Mouse (Mus musculus): ENCODE measurements at regions not wholly inside any gene's neighbourhood (a gene's known extent, or its start where the extent isn't known, plus 50 kb on each side); places are given as distances from the start of the nearest gene placed in this dataset.

- peak; percentile 93 for ATAC-seq (ENCODE audit: low TSS enrichment)
These were observed 66.7 kb downstream of the Rwdd3 start for GRCm38 (mm10) chr3:121104571-121105407.

DNA sequence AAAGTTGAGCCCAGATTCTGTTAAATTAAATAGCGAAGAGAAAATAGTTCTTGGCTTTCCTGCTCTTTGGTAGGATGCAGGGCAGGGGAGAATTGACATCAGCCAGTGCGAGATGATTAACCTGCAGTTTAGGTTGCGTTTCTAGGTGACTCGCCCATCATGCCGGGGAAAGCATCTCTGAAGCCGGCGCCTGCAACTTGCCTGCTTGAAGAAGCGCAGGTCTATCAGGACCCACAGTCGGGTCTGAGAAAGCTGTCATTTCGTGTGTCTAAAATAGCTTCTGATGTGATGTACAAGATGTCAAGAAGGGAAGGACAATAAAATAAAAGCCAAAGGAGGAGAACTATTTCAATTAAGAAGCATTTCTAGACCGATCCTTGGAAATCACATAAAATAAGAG is 68.6 kb downstream of the Rwdd3 start:
- no peak for ATAC-seq (ENCODE audit: low TSS enrichment)

GRCm38 (mm10) chr3:121102120-121102519 is 69.4 kb downstream of the Rwdd3 start:
- ATAC-seq (ENCODE audit: low TSS enrichment): no peak

DNA sequence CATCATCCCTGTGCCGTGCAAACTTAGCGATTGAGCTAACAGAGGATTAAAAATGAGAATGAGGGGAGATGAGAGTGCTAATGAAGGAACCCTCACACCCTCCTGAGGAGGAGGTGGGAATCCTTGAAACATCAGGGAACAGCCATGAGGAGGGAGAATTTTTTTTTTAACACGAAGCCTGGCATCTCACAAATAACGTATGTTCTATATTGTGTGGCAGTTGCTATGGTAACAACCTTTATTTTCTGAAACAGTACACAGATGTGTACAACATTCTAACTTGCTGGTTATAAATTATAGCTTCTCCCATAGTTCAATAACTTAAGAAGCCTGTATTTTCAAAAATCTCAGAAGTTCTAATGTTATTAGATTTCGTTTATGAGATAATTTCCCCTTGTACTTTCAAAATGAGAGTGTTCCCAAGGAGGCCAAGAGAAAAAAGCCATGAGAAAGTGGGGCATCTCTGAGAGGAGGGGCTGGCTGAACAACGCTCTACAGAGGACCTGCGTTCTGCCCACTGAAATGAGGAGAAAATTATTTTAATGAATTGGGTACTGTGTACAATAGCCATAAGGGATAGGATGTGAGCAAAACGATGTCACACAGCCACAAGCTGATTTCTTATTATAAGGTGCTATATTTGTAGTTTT is 71.2 kb downstream of the Rwdd3 start:
- ATAC-seq (ENCODE audit: low TSS enrichment): peak; percentile 25

- peak; percentile 70 for ATAC-seq (ENCODE audit: low TSS enrichment)
These were observed 78.0 kb downstream of the Rwdd3 start for GRCm38 (mm10) chr3:121093509-121093908.

GRCm38 (mm10) chr3:121088724-121089123 is 82.8 kb downstream of the Rwdd3 start:
- ATAC-seq (ENCODE audit: low TSS enrichment): no peak

- ATAC-seq (ENCODE audit: low TSS enrichment): no peak
These were observed 102.8 kb downstream of the Rwdd3 start for GRCm38 (mm10) chr3:121068676-121069075.

- ATAC-seq (ENCODE audit: low TSS enrichment): no peak
These were observed 135.5 kb downstream of the Rwdd3 start for GRCm38 (mm10) chr3:121035904-121036549.

GRCm38 (mm10) chr3:121025546-121026157 is 145.8 kb downstream of the Rwdd3 start:
- no peak for ATAC-seq (ENCODE audit: low TSS enrichment)

GRCm38 (mm10) chr3:121024810-121025209 is 146.7 kb downstream of the Rwdd3 start:
- ATAC-seq (ENCODE audit: low TSS enrichment): no peak

- no peak for ATAC-seq (ENCODE audit: low TSS enrichment)
These were observed 150.2 kb downstream of the Rwdd3 start for GRCm38 (mm10) chr3:121021126-121021848.

GRCm38 (mm10) chr3:121009223-121009622 is 162.3 kb downstream of the Rwdd3 start:
- no peak for ATAC-seq (ENCODE audit: low TSS enrichment)

- peak; percentile 98 for ATAC-seq (ENCODE audit: low TSS enrichment)
These were observed 187.8 kb downstream of the Rwdd3 start for GRCm38 (mm10) chr3:120983556-120984270.

GRCm38 (mm10) chr3:120982795-120983555 is 188.5 kb downstream of the Rwdd3 start:
- no peak for ATAC-seq (ENCODE audit: low TSS enrichment)

DNA sequence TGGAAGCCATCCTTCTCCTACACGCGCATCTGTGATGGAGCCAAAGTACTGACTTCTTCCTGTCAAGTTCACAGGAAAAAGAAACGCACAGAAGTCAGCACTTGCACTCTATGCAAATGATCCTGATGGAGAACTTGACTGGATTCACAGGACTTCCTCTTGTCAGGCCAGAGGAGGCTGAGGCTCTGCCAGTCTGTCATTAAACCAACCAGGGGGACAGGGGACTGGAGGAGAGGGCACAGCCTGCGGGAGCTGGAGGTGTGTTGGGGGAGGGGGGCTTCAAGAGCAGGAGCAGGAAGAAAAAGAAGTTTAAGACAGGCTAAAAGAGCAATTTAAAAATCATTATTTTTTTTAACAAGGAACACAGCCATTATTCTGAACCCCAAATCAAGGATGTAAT is 189.3 kb downstream of the Rwdd3 start:
- no peak for ATAC-seq (ENCODE audit: low TSS enrichment)

DNA sequence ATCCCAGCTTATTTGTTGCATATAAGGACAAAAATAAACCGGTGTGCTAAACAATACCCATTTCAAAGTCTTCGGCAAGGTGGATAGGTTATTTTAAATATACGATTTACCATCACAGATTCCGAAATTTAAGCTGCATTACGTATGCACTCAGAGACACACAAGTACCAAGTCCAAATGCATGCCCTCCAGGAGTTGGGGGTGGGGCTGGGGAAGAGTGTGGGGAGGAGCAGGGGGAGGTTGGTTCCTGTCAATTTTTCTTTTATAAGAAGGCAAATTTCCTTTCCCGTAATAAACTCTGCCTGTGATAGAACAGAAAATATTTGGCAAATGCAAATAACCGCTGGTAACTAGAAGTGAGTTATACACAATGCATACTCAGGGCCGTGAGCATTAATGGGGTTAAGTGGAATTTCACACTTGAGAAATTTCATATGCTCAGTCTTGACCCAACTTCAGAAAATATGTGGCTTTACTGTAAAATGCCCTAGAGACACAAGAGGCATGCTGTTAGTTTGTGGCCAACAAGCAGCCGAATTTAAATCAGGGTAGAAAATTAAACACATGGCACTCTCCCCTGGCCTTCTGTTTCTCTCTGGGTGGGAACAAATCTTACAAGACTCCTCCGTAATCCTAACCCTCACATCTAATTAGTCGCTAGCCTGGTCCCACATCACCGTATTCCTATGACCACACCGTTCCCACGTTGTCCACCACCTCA is 200.6 kb downstream of the Rwdd3 start:
- ATAC-seq (ENCODE audit: low TSS enrichment): no peak

- peak; percentile 41; the same call in 1 of the 2 replicates for ATAC-seq (ENCODE audit: low TSS enrichment)
These were observed 224.6 kb downstream of the Rwdd3 start for GRCm38 (mm10) chr3:120946906-120947305.

- ATAC-seq (ENCODE audit: low TSS enrichment): no peak
These were observed 237.1 kb downstream of the Rwdd3 start for GRCm38 (mm10) chr3:120934401-120934800.

- no peak for ATAC-seq (ENCODE audit: low TSS enrichment)
These were observed 251.1 kb downstream of the Rwdd3 start for GRCm38 (mm10) chr3:120920351-120920750.

Data from frontal cortex, adult (tissue).